Mouse (Mus musculus): ENCODE data around the gene Tmem242. TPM values are rescaled to one million over a fixed set of nuclear protein-coding genes. Genes with fewer than 3 reads are reported as not detected.

Tmem242 gene
- total RNA-seq, 1 experiment from 2014 or later = 13.5 TPM

DNA sequence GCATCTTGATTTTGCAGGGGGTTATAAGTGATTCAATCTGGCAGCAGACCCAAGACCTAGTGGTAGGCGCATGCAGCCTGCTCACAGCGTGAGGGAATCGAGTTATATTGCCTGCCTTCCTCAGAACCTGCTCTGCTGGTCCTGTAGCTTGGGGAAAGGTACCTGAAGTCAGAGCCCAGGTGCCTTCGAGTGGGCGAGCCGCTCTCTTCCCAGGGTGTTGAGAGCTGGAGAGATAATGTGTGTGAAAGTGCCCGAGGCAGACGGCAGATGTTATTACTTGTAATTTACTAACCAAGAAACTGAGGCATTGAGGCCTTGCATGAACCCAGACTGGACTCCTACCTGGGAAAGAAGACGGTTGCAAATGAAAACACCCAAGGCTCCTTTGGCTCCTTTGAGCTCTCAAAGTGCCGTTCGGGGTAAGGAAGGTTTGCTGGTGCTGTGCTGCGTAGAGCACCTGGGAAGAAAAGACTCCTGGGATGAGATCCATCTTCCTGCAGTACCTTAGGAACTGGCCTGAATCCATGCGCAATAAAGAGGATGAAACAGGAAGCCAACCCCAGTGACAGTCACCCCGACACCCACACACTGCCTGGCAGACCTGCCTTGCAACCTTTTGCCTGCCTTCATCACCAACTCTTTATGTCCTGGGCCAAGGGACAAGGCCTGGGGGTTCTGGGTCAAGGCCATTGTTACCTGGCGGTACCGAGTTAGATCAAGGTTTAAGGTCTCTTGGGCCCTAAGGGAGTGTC lies 44.4 kb downstream of the Tmem242 start:
- no peak for ATAC-seq (ENCODE audit: extremely low read depth, insufficient number of reproducible peaks, low FRiP score, poor library complexity, severe bottlenecking)

DNA sequence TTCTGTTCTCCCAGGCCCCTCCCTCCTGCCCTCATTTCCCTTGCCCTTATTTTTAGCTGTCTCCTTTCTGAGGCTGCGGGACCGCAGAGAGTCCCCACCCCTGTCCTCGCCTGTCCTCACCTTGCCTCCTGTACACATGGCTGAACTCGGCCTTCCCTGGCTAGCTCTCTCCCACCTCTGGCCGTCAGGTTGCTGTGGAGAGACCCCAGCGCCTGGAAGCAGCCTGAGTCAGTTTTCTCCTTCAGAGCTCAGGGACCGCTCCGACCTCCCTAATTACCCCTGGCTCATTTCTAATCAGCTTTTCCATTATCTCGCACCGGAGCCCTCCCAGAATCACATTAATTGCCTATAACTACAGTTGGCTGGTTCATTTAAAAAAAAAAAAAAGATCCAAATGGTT lies 49.4 kb downstream of the Tmem242 start:
- ATAC-seq (ENCODE audit: extremely low read depth, insufficient number of reproducible peaks, low FRiP score, poor library complexity, severe bottlenecking) = no peak

DNA sequence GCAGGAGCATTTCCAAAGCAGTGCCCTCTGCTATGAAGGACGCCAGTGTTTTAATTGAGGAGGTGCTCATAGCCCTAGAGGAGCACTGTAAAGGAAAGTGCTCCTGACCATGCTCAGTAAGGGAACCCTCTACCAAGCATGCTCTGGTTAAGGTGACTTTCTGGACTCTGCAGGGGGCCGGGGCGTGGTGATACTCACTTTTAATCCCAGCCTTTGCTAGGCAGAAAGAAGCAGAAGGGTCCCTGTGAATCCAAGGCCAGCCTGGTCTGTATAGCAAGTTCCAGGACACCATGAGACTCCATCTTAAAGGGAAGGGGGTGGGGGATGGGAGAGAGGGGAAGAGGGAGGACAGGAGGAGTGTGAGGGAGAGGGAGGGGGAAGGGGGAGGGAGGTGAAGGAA lies 51.7 kb downstream of the Tmem242 start:
- ATAC-seq (ENCODE audit: extremely low read depth, insufficient number of reproducible peaks, low FRiP score, poor library complexity, severe bottlenecking) = no peak

DNA sequence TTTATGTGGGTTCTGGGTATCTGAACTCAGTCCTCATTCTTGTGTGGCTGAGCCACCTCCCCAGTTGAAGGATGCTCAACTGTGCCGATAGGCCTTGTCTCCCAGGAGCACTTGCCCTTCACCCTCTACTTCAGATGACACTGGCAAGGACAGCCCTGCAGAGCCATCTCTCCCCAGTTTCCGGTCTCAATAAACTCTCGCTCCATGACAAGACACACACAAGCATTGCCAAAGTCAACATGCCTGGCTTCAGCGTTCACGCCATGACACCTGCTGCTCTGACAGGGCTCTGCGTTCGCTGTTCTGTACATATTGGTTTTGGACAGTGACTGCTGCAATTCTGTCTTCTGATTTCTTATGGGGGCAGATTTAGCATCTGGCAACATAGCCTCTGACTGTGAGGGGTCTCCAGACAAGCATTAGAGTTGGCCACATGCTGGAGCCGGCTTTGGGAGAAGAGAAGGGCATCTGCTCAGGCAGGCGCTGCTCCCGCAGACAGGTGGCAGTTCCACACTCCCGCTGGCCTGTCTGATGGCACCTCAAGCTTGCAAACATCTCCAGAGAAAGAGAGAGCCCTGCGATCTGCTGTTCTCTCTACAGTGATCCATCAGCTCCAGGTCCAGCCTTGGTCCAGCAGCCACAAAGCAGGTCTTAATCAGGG lies 53.0 kb downstream of the Tmem242 start:
- ATAC-seq (ENCODE audit: extremely low read depth, insufficient number of reproducible peaks, low FRiP score, poor library complexity, severe bottlenecking) = no peak

DNA sequence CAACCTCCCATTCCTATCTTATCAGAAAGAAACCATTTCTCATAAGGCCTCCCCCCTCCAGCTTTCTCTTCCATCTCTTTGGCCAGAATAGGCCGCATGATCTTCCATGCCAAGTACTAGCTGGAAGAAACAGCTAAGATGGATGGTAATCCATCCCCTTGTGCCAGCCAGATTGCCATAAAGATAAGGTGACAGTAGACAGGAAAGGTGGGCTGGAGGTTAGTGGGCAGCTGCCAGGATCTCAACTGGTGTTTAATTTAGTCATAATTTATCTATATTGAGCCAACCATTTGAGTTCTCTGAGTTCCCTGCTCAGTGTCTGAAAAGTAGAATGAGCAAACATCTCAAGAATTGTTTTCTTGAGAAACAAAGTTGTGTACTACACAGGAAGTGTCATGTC lies 54.4 kb downstream of the Tmem242 start:
- ATAC-seq (ENCODE audit: extremely low read depth, insufficient number of reproducible peaks, low FRiP score, poor library complexity, severe bottlenecking) = no peak

DNA sequence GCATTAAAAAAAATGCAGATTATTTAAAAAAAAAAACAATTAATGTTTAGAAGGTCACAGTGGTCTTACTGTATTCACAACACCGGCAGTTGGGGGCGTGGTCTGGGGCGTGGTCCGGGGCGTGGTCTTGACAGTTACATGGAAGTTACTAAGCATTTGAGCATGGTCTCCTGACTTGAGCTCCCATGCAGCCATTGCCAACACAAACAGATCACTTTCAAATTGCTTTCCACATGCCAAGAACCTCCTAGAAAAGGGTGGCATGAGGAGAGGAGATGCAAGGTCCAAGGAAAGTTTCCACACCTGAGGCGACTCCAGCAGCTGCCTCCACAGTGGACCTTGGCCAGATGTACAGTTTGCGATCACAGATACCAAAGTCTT lies 62.1 kb downstream of the Tmem242 start:
- no peak for ATAC-seq (ENCODE audit: extremely low read depth, insufficient number of reproducible peaks, low FRiP score, poor library complexity, severe bottlenecking)

DNA sequence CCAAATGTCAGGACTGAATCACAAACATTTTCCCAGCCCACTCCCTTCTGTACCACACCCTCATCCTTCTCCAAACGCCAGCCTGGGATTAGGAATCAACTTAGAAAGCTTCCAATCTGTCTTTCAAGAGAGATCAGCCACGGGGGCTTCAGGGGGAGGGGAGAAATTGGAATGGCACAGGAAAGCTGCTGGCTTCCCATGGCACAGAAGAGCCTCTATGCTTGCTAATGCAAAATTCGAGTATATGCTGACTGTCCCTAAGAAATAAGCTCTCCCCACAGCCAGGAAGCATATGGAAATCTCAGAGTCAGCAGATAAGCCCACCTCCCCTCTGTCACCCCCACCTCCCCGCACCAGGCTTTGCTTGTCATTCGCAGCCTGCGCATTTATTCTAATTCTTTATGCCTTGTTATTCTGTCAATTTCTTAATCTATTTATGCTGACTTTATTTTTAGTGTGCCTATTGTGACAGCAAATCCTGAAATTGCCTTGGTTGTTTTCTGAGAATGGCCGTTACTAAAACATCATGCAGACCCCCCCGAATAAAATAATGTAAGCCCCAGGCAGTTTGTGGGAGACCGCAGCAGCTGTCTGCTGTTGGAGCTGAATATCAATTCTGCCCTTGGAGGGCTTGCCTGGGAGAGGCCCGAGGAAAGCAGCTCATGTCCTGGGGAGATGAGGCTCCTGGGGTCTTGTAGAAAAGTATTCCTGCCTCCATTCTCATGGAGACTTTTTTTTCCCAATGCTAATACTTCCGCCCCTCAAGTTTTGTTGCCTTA lies 62.7 kb downstream of the Tmem242 start:
- no peak for ATAC-seq (ENCODE audit: extremely low read depth, insufficient number of reproducible peaks, low FRiP score, poor library complexity, severe bottlenecking)

DNA sequence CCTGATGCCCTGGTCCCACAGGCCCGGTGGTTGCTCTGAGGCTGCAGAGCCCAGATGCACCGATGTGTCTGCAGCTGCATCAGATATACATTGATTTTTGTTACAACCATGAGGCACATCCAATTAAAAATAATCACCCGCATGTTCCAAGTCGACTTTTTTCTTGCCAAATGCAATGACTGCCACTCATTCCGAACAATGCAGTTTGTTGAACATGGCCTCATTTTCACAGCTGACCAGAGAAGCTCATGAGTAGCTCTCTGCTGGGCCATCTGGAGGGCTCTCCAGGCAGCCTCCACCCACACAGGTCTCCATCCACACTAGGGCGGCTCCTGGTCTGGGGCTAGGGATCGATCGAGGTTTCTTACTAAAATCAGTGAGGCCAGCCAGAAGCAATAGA lies 67.1 kb downstream of the Tmem242 start:
- no peak for ATAC-seq (ENCODE audit: extremely low read depth, insufficient number of reproducible peaks, low FRiP score, poor library complexity, severe bottlenecking)

DNA sequence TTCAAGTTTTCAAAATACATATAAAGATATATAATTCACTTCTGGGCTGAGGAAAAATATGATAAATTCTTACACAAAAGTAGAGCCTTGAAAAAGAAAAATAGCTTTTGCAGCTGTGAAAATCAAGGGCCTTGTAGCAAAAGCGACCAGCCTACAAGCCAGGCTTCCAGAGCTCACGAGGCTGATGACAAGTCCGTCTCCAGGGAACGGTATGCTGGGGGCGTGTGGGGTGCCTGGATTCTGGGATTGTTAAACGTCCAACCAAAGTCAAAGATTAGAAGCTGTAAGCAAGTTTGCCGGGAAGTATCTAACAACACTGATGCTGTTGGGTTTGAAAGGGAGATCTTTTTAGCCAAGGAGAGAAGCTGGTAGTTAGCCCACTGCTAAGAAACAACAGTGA lies 68.5 kb downstream of the Tmem242 start:
- no peak for ATAC-seq (ENCODE audit: extremely low read depth, insufficient number of reproducible peaks, low FRiP score, poor library complexity, severe bottlenecking)

DNA sequence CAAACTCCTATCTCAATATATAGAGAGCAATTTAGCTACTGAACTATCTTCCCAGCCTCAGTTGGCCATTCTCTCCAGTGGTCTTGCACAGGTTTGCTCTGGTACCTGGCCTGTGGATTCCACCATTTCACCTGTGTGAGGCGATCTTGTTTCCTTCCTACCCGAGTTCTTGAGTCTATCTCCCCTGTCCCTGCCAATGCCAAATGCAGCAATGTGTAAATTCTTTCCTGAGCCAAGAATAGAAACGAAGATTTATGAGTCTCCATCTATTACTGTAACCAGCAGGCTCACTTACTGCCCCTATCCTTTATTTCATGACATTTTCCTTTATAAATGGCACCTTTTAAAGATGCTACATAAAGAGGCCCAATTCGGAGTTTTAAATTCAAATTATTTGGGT lies 69.0 kb downstream of the Tmem242 start:
- no peak for ATAC-seq (ENCODE audit: extremely low read depth, insufficient number of reproducible peaks, low FRiP score, poor library complexity, severe bottlenecking)

DNA sequence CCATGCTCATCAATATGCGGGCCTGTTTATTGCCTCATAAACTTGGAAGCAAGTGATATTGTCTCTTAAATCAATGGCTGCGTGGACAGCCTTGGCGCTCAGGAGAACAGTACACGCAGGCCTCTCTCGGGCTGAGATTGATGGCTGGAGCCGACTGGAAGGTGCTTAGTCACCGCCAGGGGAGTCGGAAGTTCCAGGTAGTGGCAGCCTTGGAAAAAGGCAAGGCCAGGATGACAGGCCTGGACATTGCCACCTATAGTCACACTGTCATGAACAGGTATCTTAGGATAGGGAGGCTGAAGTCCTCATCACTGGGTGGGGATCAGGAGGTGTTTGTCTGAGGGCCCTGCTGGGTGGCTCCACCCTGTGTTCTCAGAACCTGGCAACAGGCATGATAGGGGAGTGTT lies 74.1 kb downstream of the Tmem242 start:
- ATAC-seq (ENCODE audit: extremely low read depth, insufficient number of reproducible peaks, low FRiP score, poor library complexity, severe bottlenecking) = no peak

Other genes starting within 250 kb of the Tmem242 start
- gene Ldhal6b, start 21.5 kb downstream of the Tmem242 start, total RNA-seq (2017) = 1.5 and 3.0 TPM in 2 replicates
- gene Zdhhc14, start 52.3 kb upstream of the Tmem242 start, total RNA-seq (2017) = 5.4 and 7.1 TPM in 2 replicates

All from neutrophil, adult 5-6 weeks (primary cell).